Mouse (Mus musculus) MEL (cell line): ENCODE data around the gene Glt8d2. TPM values are rescaled to one million over a fixed set of nuclear protein-coding genes. Genes with fewer than 3 reads are reported as not detected.
A peak's percentile ranks its signal among the peaks of the same experiment; 100 is the strongest.

Source experiments
- DNase-seq: peaks from one replicate; pipeline ENCODE4 v3.0.0; 2011; ENCODE audit warnings: low read depth, low spot score
- H3K27ac ChIP-seq: 2 replicates; pipeline ENCODE4 v1.5.1; 2012; ENCODE audit warnings: low read depth, mild to moderate bottlenecking, control low read depth, low read length, moderate library complexity; ENCODE audit not compliant: control insufficient read depth
- H3K27me3 ChIP-seq, 2 experiments: fragments of 150-350 bp in 1 of 2; sonication (generic) in 1 of 2; 2 replicates each; pipeline ENCODE4 v1.6.1; 2012; ENCODE audit warnings: low read length in 2 of 2, mild to moderate bottlenecking in 2 of 2, improper control_type of control experiment in 1 of 2, moderate library complexity in 1 of 2; ENCODE audit not compliant: insufficient read depth in 2 of 2, control insufficient read depth in 1 of 2
- H3K36me3 ChIP-seq, 2 experiments: 2 replicates each; pipeline ENCODE4 v1.6.1; 2012 to 2014; ENCODE audit warnings: low read length in 2 of 2, improper control_type of control experiment in 1 of 2, inconsistent platforms in 1 of 2, mild to moderate bottlenecking in 1 of 2; ENCODE audit not compliant: insufficient read depth in 2 of 2, control insufficient read depth in 1 of 2
- H3K4me1 ChIP-seq, 2 experiments: fragments of 150-350 bp in 1 of 2; sonication (generic) in 1 of 2; 2 replicates each; pipeline ENCODE4 v1.6.1; 2012; ENCODE audit warnings: low read length in 2 of 2, improper control_type of control experiment in 1 of 2, mild to moderate bottlenecking in 1 of 2; ENCODE audit not compliant: insufficient read depth in 2 of 2, control insufficient read depth in 1 of 2
- H3K4me3 ChIP-seq, 2 experiments: fragments of 150-350 bp in 1 of 2; sonication (generic) in 1 of 2; 2 replicates each; pipeline ENCODE4 v1.5.1; 2012; ENCODE audit warnings: low read depth in 2 of 2, low read length in 2 of 2, mild to moderate bottlenecking in 2 of 2, moderate library complexity in 2 of 2, control low read depth in 1 of 2, improper control_type of control experiment in 1 of 2; ENCODE audit not compliant: control insufficient read depth in 1 of 2, insufficient read depth in 1 of 2
- H3K79me2 ChIP-seq: 2 replicates; pipeline ENCODE4 v1.6.1; 2012; ENCODE audit warnings: mild to moderate bottlenecking, low read length, moderate library complexity; ENCODE audit not compliant: control insufficient read depth, poor library complexity, insufficient read depth
- H3K9ac ChIP-seq: 2 replicates; pipeline ENCODE4 v1.6.1; 2012; ENCODE audit warnings: low read depth, mild to moderate bottlenecking, control low read depth, low read length, moderate library complexity; ENCODE audit not compliant: control insufficient read depth, poor library complexity, severe bottlenecking
- H3K9me3 ChIP-seq: fragments of 150-350 bp; sonication (generic); replicated peaks from 2 replicates; pipeline ENCODE4 v1.6.1; 2012; ENCODE audit warnings: mild to moderate bottlenecking, low read length, improper control_type of control experiment, moderate library complexity; ENCODE audit not compliant: insufficient read depth
- CHD2 ChIP-seq: IDR thresholded peaks from 2 replicates; pipeline ENCODE4 v1.6.1; 2011; ENCODE audit warnings: low read length, improper control_type of control experiment
- GATA1 ChIP-seq: IDR thresholded peaks from 2 replicates; pipeline ENCODE4 v1.6.1; 2011; ENCODE audit warnings: low read depth, low read length, improper control_type of control experiment
- MYB ChIP-seq: IDR thresholded peaks from 2 replicates; pipeline ENCODE4 v1.6.1; 2011; ENCODE audit warnings: mild to moderate bottlenecking, low read depth, low read length, improper control_type of control experiment
- TCF12 ChIP-seq: IDR thresholded peaks from 2 replicates; pipeline ENCODE4 v1.6.1; 2014; ENCODE audit warnings: low read depth, mild to moderate bottlenecking, inconsistent platforms, low read length, improper control_type of control experiment, moderate library complexity
- UBTF ChIP-seq: IDR thresholded peaks from 2 replicates; pipeline ENCODE4 v1.6.1; 2012; ENCODE audit warnings: low read depth, mild to moderate bottlenecking, inconsistent platforms, low read length, improper control_type of control experiment, moderate library complexity, borderline replicate concordance; ENCODE audit not compliant: insufficient read depth
- ZKSCAN1 ChIP-seq: IDR thresholded peaks from 2 replicates; pipeline ENCODE4 v1.6.1; 2012; ENCODE audit warnings: low read depth, mild to moderate bottlenecking, inconsistent platforms, low read length, improper control_type of control experiment, moderate library complexity
- polyA plus RNA-seq, 2 experiments: library from polyadenylated mRNA; stranded (reverse) in 1 of 2; unstranded in 1 of 2; fragments of >175 nt in 1 of 2; fragments of >200 nt in 1 of 2; gene quantifications; 2 replicates each; pipeline versions ENCODE4 v1.2.1 to v1.2.4; 2012; ENCODE audit warnings: low replicate concordance in 2 of 2, low read depth in 1 of 2; ENCODE audit not compliant: insufficient read length in 2 of 2, insufficient read depth in 1 of 2, missing spikeins in 1 of 2
- total RNA-seq: library from RNA; depleted of rRNA; stranded (reverse); fragments of 300-350 nt; gene quantifications from 2 replicates; pipeline ENCODE4 v1.2.3, GENCODE M21; 2012; rRNA removed

Gene Glt8d2
- total and polyA plus RNA-seq, 3 experiments, result 0.15 to 0.54 TPM; not detected in 1

DNA sequence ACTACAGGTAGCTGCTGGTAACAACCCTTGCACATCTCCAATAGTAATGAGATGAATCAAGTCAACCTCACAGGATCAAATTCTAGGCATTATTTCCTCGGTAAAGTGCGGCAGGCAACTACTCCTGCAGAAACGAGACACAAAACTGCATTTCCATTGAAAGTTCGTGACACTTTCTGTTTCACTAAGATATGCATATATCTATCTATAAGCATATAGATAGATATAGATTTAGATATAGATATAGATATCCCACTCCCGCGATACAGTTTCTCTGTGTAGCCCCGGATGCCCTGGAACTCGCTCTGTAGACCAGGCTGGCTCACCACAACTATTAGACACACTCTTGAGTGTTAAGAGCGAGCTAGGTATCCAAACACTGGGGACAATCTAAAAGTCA, 68.2 kb downstream of the Glt8d2 start:
- no peak for DNase-seq
- Histone ChIP-seq H3K79me2 (peaks cover 5% of the 10 kb centered on the region; the same call in 1 of the 2 replicates), H3K4me1 (peaks cover 0 to 3% of the 10 kb centered on the region in 2 experiments; a peak in 2 of 4 replicates), H3K27ac (no peak overlapping the region)
- no peak for TF ChIP-seq MYB
- no peak for TF ChIP-seq ZKSCAN1
- TF ChIP-seq CHD2, result no peak
- TF ChIP-seq GATA1, result peak; percentile 59
- no peak for TF ChIP-seq UBTF
- TF ChIP-seq TCF12, result no peak
- TF ChIP-seq, all 39 proteins: peak for 1
- no peaks in the 10 kb centered on the region; a peak in 1 of 4 replicates for H3K27me3 ChIP-seq
- peak overlapping the region; percentile 71 to 97 for H3K4me3 ChIP-seq
- H3K9ac ChIP-seq, result peak overlapping the region; percentile 74
- H3K36me3 ChIP-seq, result no peaks in the 10 kb centered on the region
- no peaks in the 10 kb centered on the region for H3K9me3 ChIP-seq

Other genes with a start within 250 kb of the Glt8d2 start
- gene Gm1553, start 198.0 kb downstream of the Glt8d2 start, total RNA-seq, result not detected in 2 replicates
- gene Gm1553, start 198.0 kb downstream of the Glt8d2 start, polyA plus RNA-seq, result not detected
- gene 1190007I07Rik, start 67.4 kb downstream of the Glt8d2 start, total RNA-seq, result 29.0 and 33.1 TPM in 2 replicates
- 100 to 1,000 TPM in 1 of 2 experiments, 10 to 100 TPM in 1; 49.7 to 823 TPM for gene 1190007I07Rik, start 67.4 kb downstream of the Glt8d2 start, polyA plus RNA-seq
- gene Tdg, start 60.8 kb downstream of the Glt8d2 start, total RNA-seq, result 27.6 and 30.0 TPM in 2 replicates
- gene Tdg, start 60.8 kb downstream of the Glt8d2 start, polyA plus RNA-seq, result 10 to 100 TPM in 1 of 2 experiments, not detected in 1; 79.1 TPM
- gene Hcfc2, start 5.5 kb upstream of the Glt8d2 start, total RNA-seq, result 21.0 and 22.9 TPM in 2 replicates
- 10 to 100 TPM in 1 of 2 experiments, not detected in 1; 20.9 TPM for gene Hcfc2, start 5.5 kb upstream of the Glt8d2 start, polyA plus RNA-seq
- 27.3 and 32.6 TPM in 2 replicates for gene Nfyb, start 73.5 kb upstream of the Glt8d2 start, total RNA-seq
- gene Nfyb, start 73.5 kb upstream of the Glt8d2 start, polyA plus RNA-seq, result 10 to 100 TPM in 1 of 2 experiments, not detected in 1; 38.3 TPM
- 91.6 and 102 TPM in 2 replicates for gene Txnrd1, start 143.3 kb upstream of the Glt8d2 start, total RNA-seq
- gene Txnrd1, start 143.3 kb upstream of the Glt8d2 start, polyA plus RNA-seq, result 100 to 1,000 TPM in 1 of 2 experiments, not detected in 1; 127 TPM
- 1.2 and 1.3 TPM in 2 replicates for gene Eid3, start 176.0 kb upstream of the Glt8d2 start, total RNA-seq
- 1 to 10 TPM in 1 of 2 experiments, not detected in 1; 1.2 TPM for gene Eid3, start 176.0 kb upstream of the Glt8d2 start, polyA plus RNA-seq